Mouse (Mus musculus) testis, adult 2 months (tissue): ENCODE measurements around the gene Zfp277. TPM values are rescaled to one million over a fixed set of nuclear protein-coding genes. Genes with fewer than 3 reads are reported as not detected.

ENCODE experiments used
- H3K27ac ChIP-seq: fragments of 200-500 bp; 2 replicates; pipeline ENCODE4 v1.5.1; 2012; ENCODE audit warnings: low read depth, low read length; ENCODE audit not compliant: control insufficient read depth, insufficient read depth
- H3K27me3 ChIP-seq: fragments of 200-500 bp; 2 replicates; pipeline ENCODE4 v1.6.1; 2012; ENCODE audit warnings: mild to moderate bottlenecking, low read length, moderate library complexity; ENCODE audit not compliant: control insufficient read depth, insufficient read depth
- H3K36me3 ChIP-seq: fragments of 200-500 bp; 2 replicates; pipeline ENCODE4 v1.6.1; 2012; ENCODE audit warnings: mild to moderate bottlenecking, low read length; ENCODE audit not compliant: control insufficient read depth, insufficient read depth
- H3K4me1 ChIP-seq: fragments of 200-500 bp; 2 replicates; pipeline ENCODE4 v1.6.1; 2012; ENCODE audit warnings: low read length; ENCODE audit not compliant: control insufficient read depth, insufficient read depth
- H3K4me3 ChIP-seq: fragments of 200-500 bp; 2 replicates; pipeline ENCODE4 v1.5.1; 2012; ENCODE audit warnings: low read depth, mild to moderate bottlenecking, low read length, moderate library complexity, mixed read lengths; ENCODE audit not compliant: control insufficient read depth
- CTCF ChIP-seq: fragments of 200-500 bp; IDR thresholded peaks from 2 replicates; pipeline ENCODE4 v1.5.1; 2012; ENCODE audit warnings: low read depth, mild to moderate bottlenecking, inconsistent platforms, low read length, moderate library complexity; ENCODE audit not compliant: control insufficient read depth, insufficient read depth, insufficient replicate concordance
- POLR2A ChIP-seq: fragments of 200-500 bp; IDR thresholded peaks from 2 replicates; pipeline ENCODE4 v1.6.1; 2012; ENCODE audit warnings: low read depth, mild to moderate bottlenecking, inconsistent platforms, low read length, moderate library complexity; ENCODE audit not compliant: control insufficient read depth
- polyA plus RNA-seq: library from polyadenylated mRNA; depleted of rRNA; stranded (reverse); fragments of >200 nt; gene quantifications from 2 replicates; pipeline ENCODE4 v1.2.3, GENCODE M21; 2012

Zfp277 gene
- polyA plus RNA-seq, 1 experiment, result 3.2 TPM

DNA sequence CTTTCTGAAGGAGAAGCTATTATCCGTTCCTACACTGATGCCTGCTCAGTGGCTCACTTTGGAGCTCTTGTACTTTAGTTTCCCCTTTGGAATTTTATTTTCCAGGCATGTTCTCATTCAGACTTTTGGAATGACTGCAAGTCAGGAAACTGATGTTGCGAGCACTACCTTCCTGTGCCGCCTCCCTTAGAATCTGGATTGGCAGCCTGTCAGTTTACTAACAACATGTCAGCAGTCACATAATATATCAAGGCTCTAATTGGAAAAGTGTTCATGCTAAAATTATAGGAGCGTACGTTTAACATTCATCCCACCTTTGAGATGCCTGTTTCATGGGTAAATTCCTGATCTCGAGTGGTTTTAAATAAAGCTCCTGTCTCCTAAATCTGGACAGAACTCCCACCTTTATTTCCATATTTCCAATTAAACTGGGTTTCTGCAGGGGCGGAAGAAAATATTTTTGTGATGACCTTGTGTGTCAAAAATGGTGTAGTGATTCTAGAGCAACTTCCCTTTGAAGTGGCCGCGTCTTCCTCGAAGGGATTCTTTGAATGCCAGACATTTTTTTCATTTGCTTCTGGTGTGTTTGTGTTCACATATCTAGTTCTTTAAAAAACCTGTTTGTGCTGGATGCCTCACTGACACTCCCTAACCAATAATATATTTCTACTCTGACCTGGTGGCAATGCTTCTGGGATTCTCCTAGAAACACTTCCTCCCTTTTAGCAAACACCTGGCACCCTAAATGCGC is 26.1 kb upstream of the Zfp277 start:
- H3K4me1 ChIP-seq, result no peaks in the 10 kb centered on the region
- no peaks in the 10 kb centered on the region for H3K36me3 ChIP-seq
- TF ChIP-seq POLR2A (no peak), CTCF (no peak)
- H3K4me3 ChIP-seq, result no peak overlapping the region
- no peak overlapping the region for H3K27ac ChIP-seq
- H3K27me3 ChIP-seq, result no peaks in the 10 kb centered on the region

DNA sequence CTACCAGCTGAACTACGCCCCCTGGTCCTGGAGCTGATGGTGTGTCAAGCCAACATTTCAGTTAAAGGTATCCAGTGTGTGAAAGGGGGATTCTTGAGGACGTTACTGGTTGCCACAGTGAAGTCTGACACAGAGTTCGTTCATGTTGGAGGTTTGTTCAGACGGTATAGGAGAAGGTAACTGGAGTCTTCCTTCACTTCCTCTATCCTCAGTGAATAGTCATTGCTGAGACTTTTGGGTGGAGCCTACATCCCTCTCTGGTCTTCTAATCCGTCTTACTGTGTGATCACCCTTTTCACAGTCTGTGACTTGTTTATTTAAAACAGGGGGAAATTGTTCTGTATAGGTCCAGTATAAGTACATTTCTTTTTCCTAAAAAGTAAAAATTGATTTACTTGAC is 23.3 kb upstream of the Zfp277 start:
- H3K4me1 ChIP-seq, result no peaks in the 10 kb centered on the region
- TF ChIP-seq POLR2A, result no peak
- TF ChIP-seq CTCF, result no peak

DNA sequence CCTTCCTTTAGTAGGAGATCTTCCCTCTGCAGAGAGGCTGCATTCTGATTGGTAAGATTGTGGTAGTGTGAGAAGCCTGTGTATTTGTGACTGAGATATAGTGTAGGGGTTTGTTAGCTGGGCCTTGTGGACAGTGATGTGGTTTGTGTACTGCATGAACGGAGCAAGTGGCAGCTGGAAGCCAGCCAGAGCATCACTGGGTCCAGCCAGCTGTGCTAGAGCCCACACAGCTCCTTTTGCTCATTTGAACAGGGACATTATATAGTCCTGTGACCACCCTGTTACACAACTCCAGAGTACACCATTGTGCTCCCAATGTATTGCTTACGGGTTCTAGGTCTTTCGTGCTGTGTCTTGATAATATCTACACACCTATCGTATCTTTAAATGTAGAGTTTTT is 22.5 kb upstream of the Zfp277 start:
- H3K4me3 ChIP-seq, result no peak overlapping the region
- no peak for TF ChIP-seq CTCF
- no peak for TF ChIP-seq POLR2A
- no peaks in the 10 kb centered on the region for H3K4me1 ChIP-seq
- no peak overlapping the region for H3K27ac ChIP-seq
- no peaks in the 10 kb centered on the region for H3K27me3 ChIP-seq
- no peaks in the 10 kb centered on the region for H3K36me3 ChIP-seq

More for the DNA sequence above, 23.3 kb upstream of the Zfp277 start:
- Histone ChIP-seq H3K36me3 (no peaks in the 10 kb centered on the region), H3K27ac (no peak overlapping the region), H3K4me3 (no peak overlapping the region), H3K27me3 (no peaks in the 10 kb centered on the region)

DNA sequence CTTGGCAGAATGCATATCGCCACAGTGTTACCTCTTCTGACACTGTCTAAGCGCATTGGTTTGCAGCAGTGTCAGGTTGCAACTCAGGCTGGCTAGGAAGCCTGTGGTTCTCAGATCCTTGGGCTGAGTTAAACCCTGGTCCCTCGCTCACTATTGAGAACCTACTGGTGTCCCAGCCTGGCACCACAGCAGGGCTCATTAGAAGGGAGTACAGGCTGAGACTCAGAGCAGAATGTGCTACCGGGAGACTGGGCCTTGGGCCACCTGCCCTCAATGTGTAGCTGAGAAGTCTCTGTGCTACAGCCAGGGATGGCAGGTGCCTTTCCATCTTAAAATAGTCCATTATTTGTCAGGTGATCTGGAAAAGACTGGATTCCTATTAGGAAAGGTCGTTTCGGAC is 18.6 kb upstream of the Zfp277 start:
- H3K27ac ChIP-seq, result no peak overlapping the region
- H3K4me1 ChIP-seq, result no peaks in the 10 kb centered on the region
- no peak for TF ChIP-seq POLR2A
- no peak for TF ChIP-seq CTCF

DNA sequence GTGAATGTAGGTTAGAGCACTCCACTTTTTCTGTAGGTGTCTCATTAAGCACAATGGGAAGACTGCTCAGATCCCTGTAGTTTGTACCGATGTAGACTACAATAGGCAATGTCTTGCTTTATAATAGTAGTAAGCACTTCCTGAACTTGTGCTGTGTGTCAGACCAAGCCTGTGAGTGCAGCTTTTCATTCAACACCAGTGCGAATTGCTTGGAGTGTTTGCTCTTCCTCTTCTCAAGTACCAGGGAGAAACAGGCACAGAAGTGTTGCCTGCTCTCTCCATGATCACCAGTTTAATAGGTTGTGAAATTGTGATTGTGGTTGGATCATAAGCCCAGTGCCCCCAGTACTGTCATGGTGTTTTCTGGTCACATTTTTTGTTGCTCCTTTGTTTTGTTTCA is 18.1 kb upstream of the Zfp277 start:
- no peaks in the 10 kb centered on the region for H3K4me1 ChIP-seq
- no peaks in the 10 kb centered on the region for H3K27me3 ChIP-seq

More for the DNA sequence above, 18.6 kb upstream of the Zfp277 start:
- Histone ChIP-seq H3K36me3 (no peaks in the 10 kb centered on the region), H3K4me3 (no peak overlapping the region), H3K27me3 (no peaks in the 10 kb centered on the region)

DNA sequence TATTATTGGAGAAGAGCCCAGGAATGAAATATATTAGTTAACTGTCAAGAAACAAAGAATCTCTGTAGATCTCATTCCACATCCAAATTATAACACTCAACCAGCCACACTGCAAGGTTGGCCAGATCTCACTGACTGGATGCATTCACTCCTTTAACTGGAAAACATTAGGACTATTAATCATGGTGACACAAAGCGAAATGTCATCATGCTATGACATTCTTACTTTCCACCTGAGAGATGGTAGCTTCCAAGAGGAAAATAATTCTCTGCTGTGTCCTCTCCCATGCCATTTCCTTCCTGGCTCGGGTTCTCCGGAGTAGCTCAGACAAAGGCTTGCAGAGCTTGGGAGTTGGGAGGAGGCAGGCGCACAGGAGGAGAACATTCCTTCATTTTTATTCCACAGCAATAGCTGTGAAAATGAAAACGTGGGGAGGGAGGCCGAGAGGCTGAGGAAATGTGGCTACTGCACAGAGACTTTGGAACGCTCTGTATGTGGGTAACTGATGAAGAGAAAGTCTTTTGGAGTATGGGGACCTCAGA is 17.1 kb upstream of the Zfp277 start:
- H3K4me1 ChIP-seq, result no peaks in the 10 kb centered on the region
- no peak overlapping the region for H3K27ac ChIP-seq
- TF ChIP-seq CTCF (no peak), POLR2A (no peak)

More for the DNA sequence above, 18.1 kb upstream of the Zfp277 start:
- Histone ChIP-seq H3K27ac (no peak overlapping the region), H3K36me3 (no peaks in the 10 kb centered on the region), H3K4me3 (no peak overlapping the region)
- TF ChIP-seq POLR2A, result no peak
- no peak for TF ChIP-seq CTCF

DNA sequence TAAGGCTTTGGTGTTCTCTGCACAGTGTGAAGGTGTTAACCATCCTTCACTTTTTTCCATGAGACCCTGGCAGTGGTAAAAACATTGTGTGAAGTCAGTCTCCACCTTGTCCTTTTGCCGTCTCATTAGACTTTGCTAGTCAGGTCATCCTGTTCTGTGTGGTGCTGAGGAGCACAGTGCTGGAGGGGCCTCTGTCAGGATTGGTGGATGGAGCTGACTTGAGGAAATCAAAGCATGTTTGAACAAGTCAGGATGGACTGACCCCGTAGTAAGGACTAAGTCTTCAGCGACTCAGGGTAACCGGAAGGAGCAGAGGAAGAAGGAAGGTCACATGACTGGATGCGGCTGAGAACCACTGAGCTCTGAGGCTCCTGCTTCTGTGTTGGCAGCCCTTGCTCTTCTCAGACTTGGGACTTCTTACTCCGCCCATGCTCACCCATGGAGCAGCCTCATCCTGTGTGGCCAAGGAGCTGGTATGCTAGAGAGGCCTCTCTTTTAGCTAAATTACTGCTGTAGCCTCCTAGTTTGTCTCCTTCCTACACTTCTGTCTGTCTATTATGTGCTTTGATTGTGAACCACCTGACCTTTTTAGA is 14.1 kb upstream of the Zfp277 start:
- Histone ChIP-seq H3K4me1 (no peaks in the 10 kb centered on the region), H3K36me3 (no peaks in the 10 kb centered on the region), H3K4me3 (no peak overlapping the region), H3K27me3 (no peaks in the 10 kb centered on the region), H3K27ac (no peak overlapping the region)
- TF ChIP-seq CTCF (no peak), POLR2A (no peak)

More for the DNA sequence above, 17.1 kb upstream of the Zfp277 start:
- no peak overlapping the region for H3K4me3 ChIP-seq
- H3K36me3 ChIP-seq, result no peaks in the 10 kb centered on the region
- H3K27me3 ChIP-seq, result no peaks in the 10 kb centered on the region
